Mouse (Mus musculus): Measurements from ENCODE around the gene Sipa1l3. TPM values are rescaled to one million over a fixed set of nuclear protein-coding genes. Genes with fewer than 3 reads are reported as not detected.

Sipa1l3 gene
- polyA plus RNA-seq, 1 experiment: 6.5 TPM

DNA sequence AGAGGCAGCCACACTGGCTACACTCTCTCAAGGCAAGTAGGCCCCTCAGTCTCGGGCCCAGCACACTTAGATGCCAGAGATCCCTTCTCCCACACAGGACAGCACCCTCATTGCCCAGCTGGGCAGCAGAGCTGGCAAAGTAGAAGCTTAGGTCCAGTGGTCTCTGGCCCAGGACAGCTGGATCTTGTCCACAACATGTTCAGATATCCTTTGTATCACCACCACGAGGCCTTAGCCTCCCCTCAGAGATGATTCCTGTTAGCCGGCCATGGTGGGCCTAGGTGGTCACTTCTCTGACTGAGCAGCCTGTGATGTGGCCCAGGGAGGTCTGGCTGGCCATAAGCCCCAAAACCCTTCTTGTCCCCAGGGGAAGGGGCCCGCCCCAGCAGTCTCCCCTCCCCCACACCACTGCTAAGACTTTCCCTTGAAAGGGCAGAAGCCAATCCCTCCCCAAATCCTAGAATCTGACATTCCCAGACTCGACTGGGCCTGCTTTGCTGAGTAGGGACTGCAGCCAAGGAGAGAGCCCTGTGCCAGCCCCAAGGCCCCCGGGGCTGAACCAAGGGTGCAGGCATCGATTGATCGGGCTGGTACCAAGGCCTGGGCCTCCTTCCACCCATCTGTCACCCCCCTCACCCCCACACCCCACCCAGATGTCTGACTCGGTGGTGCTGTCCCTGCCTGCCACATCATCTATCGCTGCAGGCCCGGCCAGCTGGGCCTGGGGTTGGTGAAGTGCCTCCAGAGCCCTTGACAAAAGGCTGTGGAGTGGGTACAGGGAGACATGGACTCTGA, 227.6 kb downstream of the Sipa1l3 start:
- H3K27ac ChIP-seq (replicated peaks; ENCODE audit: low read depth, low read length): peak overlapping the region; percentile 78
- H3K4me1 ChIP-seq (ENCODE audit: control insufficient read depth, insufficient read depth, insufficient read length, low read length): no peaks in the 10 kb centered on the region
- H3K4me3 ChIP-seq (ENCODE audit: insufficient read depth, low read depth, low read length): peak overlapping the region; percentile 26; the same call in 1 of the 2 replicates

DNA sequence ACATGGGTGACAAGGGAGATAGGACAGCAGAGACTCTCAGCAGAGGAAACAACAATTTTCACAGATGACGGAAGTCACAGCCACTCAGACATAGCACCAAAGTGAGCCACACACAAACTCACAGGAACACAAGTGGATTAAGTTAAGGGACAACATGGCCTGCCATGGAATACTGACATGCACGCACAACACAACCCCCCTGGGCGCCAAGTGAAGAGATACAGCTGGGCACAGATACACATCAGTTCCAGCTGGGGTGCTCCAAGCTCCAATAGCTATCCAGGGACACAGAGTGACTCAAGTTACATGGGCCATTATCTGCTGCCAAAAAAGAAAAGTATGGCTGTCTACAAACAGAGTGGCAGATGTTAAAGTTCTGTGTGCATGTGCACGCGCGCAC, 228.6 kb downstream of the Sipa1l3 start:
- Histone ChIP-seq H3K4me1 (ENCODE audit: control insufficient read depth, insufficient read depth, insufficient read length, low read length) (no peaks in the 10 kb centered on the region), H3K27ac (replicated peaks; ENCODE audit: low read depth, low read length) (peak overlapping the region; percentile 55), H3K4me3 (ENCODE audit: insufficient read depth, low read depth, low read length) (peak overlapping the region; percentile 48)

DNA sequence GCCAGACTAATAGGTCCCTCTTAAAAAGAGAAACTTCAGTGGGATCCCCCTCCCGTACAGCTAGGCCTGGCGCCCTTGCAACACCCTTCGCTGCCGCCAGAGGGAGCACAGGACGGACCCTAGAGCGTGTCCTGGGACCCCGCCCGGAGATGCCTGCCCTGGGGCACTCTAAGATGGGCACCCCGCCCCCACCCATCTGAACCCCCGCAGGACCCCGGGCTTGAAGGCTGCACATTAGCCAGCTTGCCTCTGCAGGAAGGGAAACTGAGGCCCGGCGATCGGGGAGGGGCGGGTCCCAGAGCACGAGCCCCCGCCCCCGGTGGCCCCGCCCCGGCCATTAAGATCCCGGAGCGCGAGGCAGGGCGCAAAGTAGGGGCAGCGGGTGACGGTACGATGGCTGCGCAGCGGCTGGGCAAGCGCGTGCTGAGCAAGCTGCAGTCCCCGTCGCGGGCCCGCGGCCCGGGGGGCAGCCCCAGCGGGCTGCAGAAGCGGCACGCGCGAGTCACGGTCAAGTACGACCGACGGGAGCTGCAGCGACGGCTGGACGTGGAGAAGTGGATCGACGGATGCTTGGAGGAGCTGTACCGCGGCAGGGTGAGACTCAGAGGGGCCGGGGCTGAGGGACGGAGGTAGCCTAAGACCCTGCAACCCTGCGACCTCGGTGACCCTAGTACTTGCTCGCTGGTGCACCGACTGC, 229.4 kb downstream of the Sipa1l3 start, which contains the start of gene Ppp1r14a:
Gene Ppp1r14a, plus strand, starts transcription at position 367 of the 697 bp plus-strand sequence.
- H3K4me3 ChIP-seq (ENCODE audit: insufficient read depth, low read depth, low read length): peak within 1 kb of the TSS; percentile 48
- no peaks in the 10 kb centered on the region for H3K4me1 ChIP-seq (ENCODE audit: control insufficient read depth, insufficient read depth, insufficient read length, low read length)
- peak within 1 kb of the TSS; percentile 55 for H3K27ac ChIP-seq (replicated peaks; ENCODE audit: low read depth, low read length)

- Histone ChIP-seq H3K4me1 (ENCODE audit: control insufficient read depth, insufficient read depth, insufficient read length, low read length) (no peaks in the 10 kb centered on the region), H3K27ac (replicated peaks; ENCODE audit: low read depth, low read length) (no peak overlapping the region), H3K4me3 (ENCODE audit: insufficient read depth, low read depth, low read length) (no peak overlapping the region)
Observed at GRCm38 (mm10) chr7:29288079-29288478, 230.4 kb downstream of the Sipa1l3 start.

- Histone ChIP-seq H3K27ac (replicated peaks; ENCODE audit: low read depth, low read length) (no peak overlapping the region), H3K4me3 (ENCODE audit: insufficient read depth, low read depth, low read length) (no peak overlapping the region), H3K4me1 (ENCODE audit: control insufficient read depth, insufficient read depth, insufficient read length, low read length) (no peaks in the 10 kb centered on the region)
Observed at GRCm38 (mm10) chr7:29287481-29287880, 231.0 kb downstream of the Sipa1l3 start.

DNA sequence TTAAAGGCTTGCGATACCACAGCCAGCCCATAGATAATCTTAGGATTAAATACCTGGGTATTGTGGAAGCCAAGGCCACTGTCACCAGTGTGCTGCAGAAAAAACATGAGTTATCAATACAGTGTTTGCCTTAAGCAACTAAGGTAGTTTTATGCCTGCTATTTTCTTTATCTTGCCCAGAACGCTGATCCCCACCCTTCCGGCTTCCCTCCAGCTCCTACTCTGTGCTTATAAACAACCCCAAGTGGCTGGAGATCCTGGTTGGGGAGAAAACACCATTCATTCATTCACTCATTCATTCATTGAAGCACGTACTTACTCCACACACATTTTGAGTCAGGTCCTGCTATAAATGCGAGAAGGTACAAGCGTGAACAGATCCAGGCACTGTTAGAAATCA, 233.9 kb downstream of the Sipa1l3 start:
- no peak overlapping the region for H3K4me3 ChIP-seq (ENCODE audit: insufficient read depth, low read depth, low read length)
- no peak overlapping the region for H3K27ac ChIP-seq (replicated peaks; ENCODE audit: low read depth, low read length)
- no peaks in the 10 kb centered on the region for H3K4me1 ChIP-seq (ENCODE audit: control insufficient read depth, insufficient read depth, insufficient read length, low read length)

GRCm38 (mm10) chr7:29283876-29284275, 234.6 kb downstream of the Sipa1l3 start:
- Histone ChIP-seq H3K4me3 (ENCODE audit: insufficient read depth, low read depth, low read length) (no peak overlapping the region), H3K27ac (replicated peaks; ENCODE audit: low read depth, low read length) (no peak overlapping the region), H3K4me1 (ENCODE audit: control insufficient read depth, insufficient read depth, insufficient read length, low read length) (no peaks in the 10 kb centered on the region)

DNA sequence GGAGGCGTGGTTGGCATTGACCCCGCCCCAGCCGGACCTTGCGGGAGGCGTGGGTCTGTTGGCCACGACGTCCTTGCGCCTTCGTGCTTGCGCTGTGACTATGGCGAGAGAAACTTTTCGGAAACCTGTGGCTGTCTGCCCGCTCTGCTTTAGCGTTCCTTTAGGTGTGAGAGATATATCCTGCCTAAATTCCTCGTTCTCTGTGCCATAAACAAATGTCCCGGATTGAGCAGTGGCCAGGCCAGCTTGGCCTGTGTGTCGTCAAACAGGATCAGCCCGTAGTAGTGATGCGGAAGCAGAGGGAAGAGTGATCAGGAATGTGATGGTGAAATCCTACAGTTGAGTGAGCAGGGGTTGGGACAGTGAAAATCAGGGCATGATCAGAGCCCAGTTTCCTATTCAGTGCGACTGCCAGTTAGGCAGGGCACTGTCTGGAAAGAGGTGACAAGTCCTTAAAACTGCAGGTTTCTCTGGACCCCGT, 236.3 kb downstream of the Sipa1l3 start:
- no peak overlapping the region for H3K27ac ChIP-seq (replicated peaks; ENCODE audit: low read depth, low read length)
- H3K4me3 ChIP-seq (ENCODE audit: insufficient read depth, low read depth, low read length): peak overlapping the region; percentile 66
- H3K4me1 ChIP-seq (ENCODE audit: control insufficient read depth, insufficient read depth, insufficient read length, low read length): no peaks in the 10 kb centered on the region

DNA sequence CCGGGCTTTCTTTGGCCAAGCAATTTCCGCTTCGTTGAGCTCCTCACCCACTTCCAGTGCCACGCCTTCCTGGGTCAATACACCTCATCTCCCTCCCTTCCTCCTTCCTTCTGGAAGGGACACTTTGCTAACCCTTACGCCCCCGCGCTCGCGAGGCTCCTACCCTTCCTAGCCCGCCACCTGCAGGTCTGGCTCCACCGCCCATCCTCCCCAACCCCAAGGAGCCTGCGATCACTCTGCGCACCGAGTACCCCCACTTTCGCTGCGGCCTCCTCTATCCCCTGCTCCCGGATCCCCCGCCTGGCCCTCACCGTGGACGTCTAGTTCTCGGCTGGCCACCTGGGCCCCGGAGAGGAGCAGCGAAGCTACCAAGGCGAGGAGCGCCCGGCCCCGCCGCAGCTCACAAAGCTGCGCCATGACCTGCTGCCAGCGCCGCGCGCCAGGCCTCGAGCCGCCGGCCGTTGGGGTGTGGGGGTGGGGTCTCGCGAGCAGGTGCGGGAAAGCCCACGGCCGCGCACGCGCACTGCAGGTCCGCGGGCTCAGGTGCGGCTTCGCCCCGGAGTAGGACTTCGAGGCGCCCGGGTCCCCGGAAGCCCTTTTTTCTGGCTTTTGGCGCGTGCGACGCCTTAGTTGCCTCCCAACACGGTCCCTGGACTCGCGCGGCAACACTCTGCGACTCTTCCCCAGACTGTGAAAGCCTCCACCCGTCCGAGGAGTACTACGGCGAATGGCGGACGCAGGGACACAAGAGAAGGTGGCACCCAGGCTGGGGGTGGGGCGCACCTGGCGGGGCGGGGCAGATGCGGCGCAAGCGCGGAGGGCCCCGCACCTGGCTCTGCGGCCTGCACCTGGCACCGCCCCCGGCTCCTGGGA, 237.0 kb downstream of the Sipa1l3 start, which contains the start of gene Spint2:
Gene Spint2, minus strand, starts transcription at position 712 of the 873 bp plus-strand sequence.
- peak within 1 kb of the TSS; percentile 66 for H3K4me3 ChIP-seq (ENCODE audit: insufficient read depth, low read depth, low read length)
- no peak within 1 kb of the TSS for H3K27ac ChIP-seq (replicated peaks; ENCODE audit: low read depth, low read length)
- no peaks in the 10 kb centered on the region for H3K4me1 ChIP-seq (ENCODE audit: control insufficient read depth, insufficient read depth, insufficient read length, low read length)

DNA sequence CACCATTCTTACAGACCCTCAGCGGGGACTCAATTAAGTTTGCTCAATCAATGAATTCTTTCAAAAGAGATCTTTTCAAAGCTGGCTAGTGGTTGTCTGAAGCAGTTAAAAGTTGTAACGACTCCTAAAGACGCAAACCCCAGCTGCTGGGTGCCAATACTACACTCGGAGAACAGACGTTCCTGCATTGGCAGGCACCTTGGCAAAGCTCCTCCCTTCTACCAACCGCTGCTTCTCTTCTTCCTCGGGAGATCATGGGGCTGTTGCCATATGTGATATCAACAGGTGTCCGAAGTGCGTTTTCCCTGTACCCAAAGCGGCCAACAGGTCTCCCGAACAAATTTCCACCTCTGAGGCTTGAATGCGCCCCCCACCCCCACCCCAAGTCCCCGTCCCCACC, 237.6 kb downstream of the Sipa1l3 start:
- Histone ChIP-seq H3K4me3 (ENCODE audit: insufficient read depth, low read depth, low read length) (peak overlapping the region; percentile 66), H3K4me1 (ENCODE audit: control insufficient read depth, insufficient read depth, insufficient read length, low read length) (no peaks in the 10 kb centered on the region), H3K27ac (replicated peaks; ENCODE audit: low read depth, low read length) (no peak overlapping the region)

DNA sequence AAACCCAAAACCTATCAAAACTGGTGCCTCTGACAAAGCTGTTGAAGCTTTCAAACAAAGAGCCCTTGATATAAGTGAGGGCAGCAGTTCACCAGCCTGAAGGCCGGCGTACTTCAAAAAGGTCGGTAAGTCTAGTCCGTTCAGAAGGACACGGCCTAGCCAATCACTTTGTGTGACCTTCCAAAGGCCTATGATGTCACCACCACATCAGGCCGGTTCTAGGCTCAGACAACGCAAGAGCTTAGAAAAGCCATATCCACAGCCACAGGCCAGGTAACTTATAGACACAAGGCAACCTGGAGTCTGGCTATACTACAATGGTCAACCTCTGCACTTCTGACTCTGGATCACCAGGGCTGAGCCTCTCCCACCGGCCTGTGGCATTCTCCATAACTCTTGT, 238.5 kb downstream of the Sipa1l3 start:
- Histone ChIP-seq H3K4me3 (ENCODE audit: insufficient read depth, low read depth, low read length) (no peak overlapping the region), H3K27ac (replicated peaks; ENCODE audit: low read depth, low read length) (0 out of 2 replicates have a peak overlapping the region, but pooled peaks have one; percentile 8), H3K4me1 (ENCODE audit: control insufficient read depth, insufficient read depth, insufficient read length, low read length) (no peaks in the 10 kb centered on the region)

GRCm38 (mm10) chr7:29279261-29279660, 239.2 kb downstream of the Sipa1l3 start:
- no peak overlapping the region for H3K4me3 ChIP-seq (ENCODE audit: insufficient read depth, low read depth, low read length)
- H3K4me1 ChIP-seq (ENCODE audit: control insufficient read depth, insufficient read depth, insufficient read length, low read length): no peaks in the 10 kb centered on the region
- H3K27ac ChIP-seq (replicated peaks; ENCODE audit: low read depth, low read length): no peak overlapping the region

GRCm38 (mm10) chr7:29277510-29277909, 240.9 kb downstream of the Sipa1l3 start:
- Histone ChIP-seq H3K4me3 (ENCODE audit: insufficient read depth, low read depth, low read length) (no peak overlapping the region), H3K4me1 (ENCODE audit: control insufficient read depth, insufficient read depth, insufficient read length, low read length) (no peaks in the 10 kb centered on the region), H3K27ac (replicated peaks; ENCODE audit: low read depth, low read length) (peak overlapping the region; percentile 56; the same call in 1 of the 2 replicates)

DNA sequence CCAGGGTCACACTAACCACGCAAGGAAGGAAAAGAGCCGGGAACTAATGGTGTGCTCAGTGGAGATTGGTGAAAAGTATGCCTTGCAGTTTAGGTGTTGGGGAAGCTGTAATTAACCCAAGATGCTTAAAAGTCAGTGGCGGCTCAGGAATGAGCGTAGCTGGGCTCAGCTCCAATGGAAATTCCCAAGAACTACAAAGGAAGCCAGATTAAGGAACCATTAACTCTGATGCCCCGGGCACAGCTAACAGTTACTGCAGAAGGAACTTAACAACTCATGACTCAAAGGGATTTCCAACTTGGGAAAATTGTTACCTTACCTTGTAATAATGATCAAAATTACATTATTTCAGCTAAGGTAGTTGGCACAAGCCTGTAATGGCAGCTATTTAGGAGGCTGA, 241.7 kb downstream of the Sipa1l3 start:
- Histone ChIP-seq H3K4me1 (ENCODE audit: control insufficient read depth, insufficient read depth, insufficient read length, low read length) (no peaks in the 10 kb centered on the region; the same call in 1 of the 2 replicates), H3K4me3 (ENCODE audit: insufficient read depth, low read depth, low read length) (no peak overlapping the region), H3K27ac (replicated peaks; ENCODE audit: low read depth, low read length) (peak overlapping the region; percentile 56; the same call in 1 of the 2 replicates)
